Mouse (Mus musculus) bone marrow, adult 2 months (tissue): ENCODE measurements around the gene Wdr48. TPM values are rescaled to one million over a fixed set of nuclear protein-coding genes. Genes with fewer than 3 reads are reported as not detected.
A peak's percentile ranks its signal among the peaks of the same experiment; 100 is the strongest.

Experiments
- H3K27ac ChIP-seq: fragments of 200-500 bp; 2 replicates; pipeline ENCODE4 v1.5.1; 2012; ENCODE audit warnings: low read depth, mild to moderate bottlenecking, control low read depth, inconsistent platforms, low read length; ENCODE audit not compliant: control insufficient read depth, poor library complexity, insufficient read depth
- H3K4me1 ChIP-seq: fragments of 200-500 bp; 2 replicates; pipeline ENCODE4 v1.6.1; 2011; ENCODE audit warnings: low read length; ENCODE audit not compliant: control insufficient read depth, insufficient read depth
- H3K4me3 ChIP-seq: fragments of 200-500 bp; replicated peaks from 2 replicates; pipeline ENCODE3; 2011; ENCODE audit warnings: mild to moderate bottlenecking, low read depth, low read length, control low read depth; ENCODE audit not compliant: control insufficient read depth
- CTCF ChIP-seq: fragments of 200-500 bp; IDR thresholded peaks from 2 replicates; pipeline ENCODE4 v1.5.1; 2011; ENCODE audit warnings: low read length, control low read depth; ENCODE audit not compliant: control insufficient read depth, insufficient read depth
- POLR2A ChIP-seq: fragments of 200-500 bp; IDR thresholded peaks from 2 replicates; pipeline ENCODE4 v1.6.1; 2011; ENCODE audit warnings: low read depth, mild to moderate bottlenecking, control low read depth, low read length, borderline replicate concordance; ENCODE audit not compliant: control insufficient read depth
- WGBS: fragments of 180-500 bp; shearing (Covaris S2); methylation state at CpG from one replicate; pipeline ENCODE4 v1.1.7; 2018; 5-methylcytosine and 5-hydroxymethylcytosine counted together
- polyA plus RNA-seq: library from polyadenylated mRNA; stranded (reverse); fragments of >200 nt; gene quantifications from 2 replicates; pipeline ENCODE4 v1.2.4, GENCODE M21; 2011; ENCODE audit warnings: low replicate concordance; ENCODE audit not compliant: missing spikeins, insufficient read depth, insufficient read length

Wdr48 gene
- polyA plus RNA-seq, 1 experiment, result 18.8 TPM

GRCm38 (mm10) chr9:119974609-119975008, 79.9 kb downstream of the Wdr48 start:
- no peak overlapping the region for H3K4me3 ChIP-seq
- H3K4me1 ChIP-seq, result peaks cover 8% of the 10 kb centered on the region; the same call in 1 of the 2 replicates
- TF ChIP-seq POLR2A (no peak), CTCF (0 out of 2 replicates have a peak, but pooled peaks have one; percentile 2)
- 80% methylated on average over 5 of the region's 5 CpGs for WGBS
- H3K27ac ChIP-seq, result no peak overlapping the region

GRCm38 (mm10) chr9:119975286-119975685, 80.6 kb downstream of the Wdr48 start:
- TF ChIP-seq POLR2A (no peak), CTCF (no peak)
- no peak overlapping the region for H3K27ac ChIP-seq
- WGBS, result 91% methylated on average over 4 of the region's 4 CpGs
- H3K4me1 ChIP-seq, result peaks cover 11% of the 10 kb centered on the region
- H3K4me3 ChIP-seq, result no peak overlapping the region

Other genes starting within 250 kb of the Wdr48 start
- gene Scn10a, start 175.6 kb upstream of the Wdr48 start, polyA plus RNA-seq, result not detected in 2 replicates
- gene Scn11a, start 69.4 kb upstream of the Wdr48 start, polyA plus RNA-seq, result not detected in 2 replicates
- gene Gorasp1, start 42.7 kb downstream of the Wdr48 start, polyA plus RNA-seq, result 2.7 and 4.6 TPM in 2 replicates
- gene Ttc21a, start 42.7 kb downstream of the Wdr48 start, polyA plus RNA-seq, result 1.5 and 5.0 TPM in 2 replicates
- gene Csrnp1, start 89.8 kb downstream of the Wdr48 start, polyA plus RNA-seq, result 6.4 and 19.5 TPM in 2 replicates
- gene Xirp1, start 128.7 kb downstream of the Wdr48 start, polyA plus RNA-seq, result not detected in 2 replicates
- 0.97 and 2.7 TPM in 2 replicates for gene Cx3cr1, start 175.0 kb downstream of the Wdr48 start, polyA plus RNA-seq
- gene Ccr8, start 197.2 kb downstream of the Wdr48 start, polyA plus RNA-seq, result not detected in 2 replicates
- 111 and 154 TPM in 2 replicates for gene Slc25a38, start 215.5 kb downstream of the Wdr48 start, polyA plus RNA-seq
- gene Rpsa, start 232.8 kb downstream of the Wdr48 start, polyA plus RNA-seq, result 1,523 and 1,859 TPM in 2 replicates